ENCODE assay signal across 20 mouse cellular contexts in the genomic region with DNA sequence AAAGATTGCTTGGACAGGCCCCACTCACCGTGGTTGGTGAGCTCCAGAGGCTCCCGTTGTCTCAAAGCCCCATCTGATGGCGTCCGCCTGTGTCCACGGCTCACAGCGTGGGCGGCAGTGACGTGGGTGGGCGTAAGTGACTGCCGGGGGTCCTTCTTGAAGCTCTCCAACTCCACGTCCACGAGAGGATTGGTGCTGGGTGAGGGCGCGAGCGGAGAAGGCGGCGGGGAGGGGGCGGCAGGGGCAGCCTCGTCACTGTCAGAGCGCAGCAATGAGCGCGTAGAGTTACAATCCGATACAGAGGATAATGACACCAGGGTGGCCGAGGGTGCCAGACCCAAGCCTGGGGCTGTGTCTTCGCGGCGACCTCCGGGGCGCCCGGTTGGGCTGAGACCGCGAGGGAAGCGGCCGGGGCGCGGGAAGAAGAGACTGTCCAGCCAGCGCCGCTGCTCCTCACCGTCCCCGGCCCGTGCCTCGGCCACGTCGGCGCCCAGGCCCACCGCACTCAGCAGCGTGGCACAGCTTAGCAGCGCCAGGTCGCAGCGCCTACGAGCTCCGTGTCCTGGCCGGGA. TPM values are rescaled to one million over a fixed set of nuclear protein-coding genes. Genes with fewer than 3 reads are reported as not detected.
DNase-seq lines count a peak whose midpoint lies in the region; ATAC-seq lines count a peak whose summit lies in the region.
"Had no signal": no experiment of that assay in that cellular context is flagged by ENCODE, and none has a peak within 500 bp of the region (broad histone marks: within the 10 kb centered on the region; RNA-seq: fewer than 3 reads in every experiment).

No protein-coding gene starts in this region.

- no peaks in the 10 kb centered on the region for H3K36me3 ChIP-seq in kidney, embryonic 16.5 days (ENCODE audit: insufficient read depth, low read length)
- H3K36me3 ChIP-seq: heart, embryonic 15.5 days; lung, embryonic 15.5 days had no signal

- WGBS in kidney, embryonic 16.5 days = 23% methylated on average over 53 of the region's 53 CpGs

- 0 out of 2 replicates have a peak overlapping the region, but pooled peaks have one; percentile 14 for H3K9ac ChIP-seq in kidney, embryonic 16.5 days (replicated peaks; ENCODE audit: low read length)
- H3K9ac ChIP-seq: heart, embryonic 15.5 days; lung, embryonic 15.5 days had no signal

- peak overlapping the region; percentile 28 for H3K4me2 ChIP-seq in kidney, embryonic 16.5 days (replicated peaks; ENCODE audit: low read depth, low read length)
- H3K4me2 ChIP-seq: heart, embryonic 15.5 days; lung, embryonic 15.5 days had no signal

- ATAC-seq in frontal cortex, adult (ENCODE audit: low TSS enrichment) = no peak
- no peak for ATAC-seq in kidney, embryonic 16.5 days (ENCODE audit: low FRiP score, low TSS enrichment)
- ATAC-seq: inflammation-experienced regulatory T-cells, adult 6 months; midbrain, embryonic 16.5 days; Patski had no signal

- no peak overlapping the region for H3K27ac ChIP-seq in kidney, embryonic 16.5 days (ENCODE audit: low read length)
- H3K27ac ChIP-seq: heart, embryonic 15.5 days; hindbrain, embryonic 10.5 days; lung, embryonic 15.5 days; macrophage had no signal

- no peaks in the 10 kb centered on the region for H3K9me3 ChIP-seq in kidney, embryonic 16.5 days (ENCODE audit: low read length)
- H3K9me3 ChIP-seq: heart, embryonic 15.5 days; hindbrain, embryonic 10.5 days; lung, embryonic 15.5 days had no signal

- H3K27me3 ChIP-seq in kidney, embryonic 16.5 days (ENCODE audit: insufficient read depth, low read length) = peaks cover 46% of the 10 kb centered on the region

- DNase-seq in frontal cortex, postnatal 36 days (ENCODE audit: low spot score in 2 of 2) = peak; percentile 30 to 40
- no peak for DNase-seq in kidney, postnatal 36 days
- peak; percentile 23 for DNase-seq in right cerebral cortex, adult 18-20 months
- DNase-seq in right cerebral cortex, postnatal 25 days = no peak
- DNase-seq in adrenal gland, adult 18-20 months (ENCODE audit: low spot score in 2 of 2) = no peak
- DNase-seq in B cell, adult 2 months = no peak
- DNase-seq: adrenal gland, postnatal 36 days; cerebellum, adult 8-10 months; gastrocnemius, postnatal 25 days; kidney, postnatal 10 days; thymus, postnatal 36 days had no signal

- H3K4me3 ChIP-seq in kidney, embryonic 16.5 days (ENCODE audit: low read length) = no peak overlapping the region
- H3K4me3 ChIP-seq: heart, embryonic 15.5 days; hindbrain, embryonic 10.5 days; lung, embryonic 15.5 days had no signal

- peaks cover 9% of the 10 kb centered on the region for H3K4me1 ChIP-seq in kidney, embryonic 16.5 days (ENCODE audit: insufficient read depth, low read length)

RNA-seq across cellular contexts. Expression of gene Ttc9b, which starts 4.2 kb away (rescaled TPM):
- polyA plus RNA-seq in kidney, embryonic 16.5 days (2015; fragmentation: Nextera tagmentation; extraction: Ambion mirVana) = 0.11 and 0.41 TPM in 2 replicates
- not detected for total RNA-seq in adrenal gland, adult 18-20 months (2021)
- total RNA-seq: gastrocnemius, postnatal 25 days had no signal
- polyA plus RNA-seq: heart, embryonic 15.5 days; inflammation-experienced regulatory T-cells, adult 6 months; macrophage had no signal

RNA-seq across cellular contexts. Expression of gene Map3k10, which starts 16.5 kb away (rescaled TPM):
- 4.6 and 7.1 TPM in 2 replicates for polyA plus RNA-seq in kidney, embryonic 16.5 days (2015; fragmentation: Nextera tagmentation; extraction: Ambion mirVana)
- total RNA-seq in adrenal gland, adult 18-20 months (2021) = 10 to 100 TPM; 30.3 to 33.4 TPM

RNA-seq across cellular contexts. Expression of gene Zfp607b, which starts 31.2 kb away (rescaled TPM):
- 4.0 and 5.4 TPM in 2 replicates for polyA plus RNA-seq in kidney, embryonic 16.5 days (2015; fragmentation: Nextera tagmentation; extraction: Ambion mirVana)
- total RNA-seq in adrenal gland, adult 18-20 months (2021) = 1 to 10 TPM; 1.2 to 2.0 TPM

Comparison
In these comparisons a context has a peak if more than half of its experiments do, and no peak if none do; other contexts are left out.
1. DNase-seq: peak in frontal cortex, postnatal 36 days (2 of 2) and right cerebral cortex, adult 18-20 months (single experiment); none in kidney, postnatal 36 days (0 of 2), right cerebral cortex, postnatal 25 days (single experiment), adrenal gland, adult 18-20 months (0 of 2) and B cell, adult 2 months (0 of 2).